Mouse (Mus musculus) lung, postnatal 0 days (tissue): ENCODE data around the gene Mob3a.

Experiments used
- CTCF ChIP-seq: IDR thresholded peaks from 2 replicates; pipeline ENCODE4 v1.5.1; 2016; ENCODE audit warnings: antibody characterized with exemption, mild to moderate bottlenecking
- EP300 ChIP-seq: IDR thresholded peaks from 2 replicates; pipeline ENCODE4 v1.6.1; 2016; ENCODE audit warnings: antibody characterized with exemption, mild to moderate bottlenecking, control low read depth

DNA sequence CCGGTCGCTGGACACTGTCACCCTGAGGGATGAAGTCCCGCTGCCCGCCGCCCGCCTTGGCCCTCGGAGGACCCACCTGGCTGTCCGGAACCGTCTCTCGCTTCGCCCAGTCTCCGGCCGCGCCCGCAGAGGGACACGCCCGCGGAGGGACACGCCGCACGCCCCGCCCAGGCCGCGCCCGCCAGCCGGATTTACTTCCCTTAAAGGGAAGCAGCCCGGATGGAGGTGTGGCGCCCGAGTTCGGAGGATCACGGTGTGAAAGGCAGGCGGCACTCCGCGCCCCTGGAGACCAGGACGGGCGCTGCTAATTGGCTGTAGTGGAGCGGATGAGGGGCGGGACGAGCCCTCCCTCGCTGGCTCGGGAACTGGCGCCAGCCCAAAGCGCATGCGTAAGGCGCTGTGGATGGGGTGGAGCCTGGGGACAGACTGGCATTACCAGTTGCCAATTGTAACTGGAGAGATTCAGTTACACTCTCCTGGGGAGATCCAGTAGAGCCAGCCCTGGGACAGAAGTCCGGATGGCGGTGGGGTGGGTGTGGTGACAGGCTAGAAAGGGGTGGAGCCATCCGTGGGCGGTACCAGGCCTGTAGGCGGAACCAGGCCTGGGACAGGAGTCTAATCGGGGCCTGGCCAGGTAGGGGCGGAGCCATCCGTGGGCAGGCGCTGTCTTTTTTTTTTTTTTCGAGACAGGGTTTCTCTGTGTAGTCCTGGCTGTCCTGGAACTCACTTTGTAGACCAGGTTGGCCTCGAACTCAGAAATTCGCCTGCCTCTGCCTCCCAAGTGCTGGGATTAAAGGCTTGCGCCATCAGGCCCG lies at the start of gene Mob3a, which contains the start of gene Izumo4:
- TF ChIP-seq EP300 (no peak), CTCF (no peak; the same call in 1 of the 2 replicates)
